9 mouse cellular contexts compared by ENCODE assay signal in the genomic region with DNA sequence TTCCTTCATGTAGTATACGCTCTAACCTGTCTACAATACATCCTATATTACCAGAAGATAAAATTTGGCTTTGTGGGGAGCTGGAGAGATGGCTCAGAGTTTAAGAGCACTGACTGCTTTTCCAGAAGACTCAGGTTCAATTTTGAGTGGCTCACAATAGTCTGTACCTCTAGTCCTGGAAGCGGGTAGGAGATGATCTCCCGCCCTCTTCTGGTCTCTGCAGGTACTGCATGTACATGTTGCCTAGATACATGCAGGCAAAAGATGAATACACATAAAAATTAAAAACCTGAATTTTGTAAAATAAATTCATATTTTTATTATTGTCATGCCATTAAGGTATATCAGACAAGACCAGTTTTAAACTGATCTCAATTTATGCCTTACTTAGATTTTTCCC. TPM values are rescaled to one million over a fixed set of nuclear protein-coding genes. Genes with fewer than 3 reads are reported as not detected.
DNase-seq lines count a peak whose midpoint lies in the region; ATAC-seq and TF ChIP-seq lines count a peak whose summit lies in the region.
"Had no signal": no experiment of that assay in that cellular context is flagged by ENCODE, and none has a peak within 500 bp of the region (broad histone marks: within the 10 kb centered on the region; RNA-seq: fewer than 3 reads in every experiment).

No protein-coding gene starts in this region.

- TF ChIP-seq CTCF in hindbrain, postnatal 0 days (IDR thresholded peaks at IDR 0.05; ENCODE audit: low read depth), result peak; percentile 76

- H3K9me3 ChIP-seq in intestine, embryonic 14.5 days (ENCODE audit: control insufficient read depth, low read length), result no peaks in the 10 kb centered on the region
- no peaks in the 10 kb centered on the region for H3K9me3 ChIP-seq in intestine, embryonic 15.5 days
- H3K9me3 ChIP-seq in hindbrain, postnatal 0 days (ENCODE audit: low read length), result no peaks in the 10 kb centered on the region
- H3K9me3 ChIP-seq: midbrain, embryonic 12.5 days had no signal

- no peak overlapping the region for H3K4me3 ChIP-seq in intestine, embryonic 14.5 days (ENCODE audit: low read depth, low read length)
- H3K4me3 ChIP-seq in intestine, embryonic 15.5 days (replicated peaks), result no peak overlapping the region
- H3K4me3 ChIP-seq in hindbrain, postnatal 0 days (ENCODE audit: low read length), result no peak overlapping the region
- H3K4me3 ChIP-seq: midbrain, embryonic 12.5 days had no signal

- intact Hi-C loops in left cerebral cortex, postnatal 36 days (cut with DNase I), result loop anchor here (5.0 to 10.0 kb wide), 3 partner anchors 132 to 409 kb away; no protein-coding TSS in a partner anchor

- H3K4me1 ChIP-seq in intestine, embryonic 14.5 days (replicated peaks; ENCODE audit: control insufficient read depth, insufficient read depth, low read length), result no peaks in the 10 kb centered on the region
- H3K4me1 ChIP-seq in intestine, embryonic 15.5 days (replicated peaks), result no peaks in the 10 kb centered on the region
- H3K4me1 ChIP-seq in hindbrain, postnatal 0 days (ENCODE audit: insufficient read depth, low read length), result no peaks in the 10 kb centered on the region
- H3K4me1 ChIP-seq: midbrain, embryonic 12.5 days had no signal

- H3K4me2 ChIP-seq in intestine, embryonic 14.5 days (ENCODE audit: low read length), result no peak overlapping the region
- H3K4me2 ChIP-seq in intestine, embryonic 15.5 days (replicated peaks), result no peak overlapping the region
- no peak overlapping the region for H3K4me2 ChIP-seq in hindbrain, postnatal 0 days (ENCODE audit: low read depth, low read length)
- H3K4me2 ChIP-seq: midbrain, embryonic 12.5 days had no signal

- H3K9ac ChIP-seq in intestine, embryonic 14.5 days (ENCODE audit: low read length), result no peak overlapping the region
- no peak overlapping the region for H3K9ac ChIP-seq in intestine, embryonic 15.5 days
- H3K9ac ChIP-seq in hindbrain, postnatal 0 days (replicated peaks; ENCODE audit: low read length), result no peak overlapping the region
- H3K9ac ChIP-seq: midbrain, embryonic 12.5 days had no signal

- 0 out of 2 replicates have a peak, but pooled peaks cover 2% of the 10 kb centered on the region for H3K27me3 ChIP-seq in intestine, embryonic 14.5 days (replicated peaks; ENCODE audit: control insufficient read depth, insufficient read depth, low read length)
- no peaks in the 10 kb centered on the region for H3K27me3 ChIP-seq in intestine, embryonic 15.5 days (replicated peaks)
- H3K27me3 ChIP-seq in hindbrain, postnatal 0 days (ENCODE audit: insufficient read depth, low read length), result no peaks in the 10 kb centered on the region

- peak; percentile 83 for DNase-seq in intestine, embryonic 14.5 days (ENCODE audit: low spot score)
- peak; percentile 56 to 63 for DNase-seq in adrenal gland, adult 18-20 months (ENCODE audit: low spot score in 2 of 2)
- DNase-seq in embryo, embryonic 11 days, result peak; percentile 54
- DNase-seq in hindbrain, postnatal 0 days (ENCODE audit: low spot score), result peak; percentile 73
- peak; percentile 65 to 79 for DNase-seq in left cerebral cortex, postnatal 36 days (ENCODE audit: low spot score in 2 of 2)
- DNase-seq in thymus, postnatal 10 days (ENCODE audit: low spot score in 2 of 2), result peak; percentile 15 to 49

- no peak for ATAC-seq in intestine, embryonic 14.5 days (replicated peaks; ENCODE audit: low FRiP score, low TSS enrichment, low read depth)
- no peak for ATAC-seq in intestine, embryonic 15.5 days
- ATAC-seq in hindbrain, postnatal 0 days, result no peak
- ATAC-seq in neutrophil, adult 5-6 weeks (ENCODE audit: extremely low read depth, insufficient number of reproducible peaks, low FRiP score, poor library complexity, severe bottlenecking), result 0 out of 2 replicates have a peak, but pooled peaks have one; percentile 41

- no peak overlapping the region for H3K27ac ChIP-seq in intestine, embryonic 14.5 days (ENCODE audit: low read depth)
- no peak overlapping the region for H3K27ac ChIP-seq in intestine, embryonic 15.5 days
- no peak overlapping the region for H3K27ac ChIP-seq in hindbrain, postnatal 0 days
- H3K27ac ChIP-seq: midbrain, embryonic 12.5 days had no signal

- WGBS in intestine, embryonic 14.5 days, result 32% methylated on average over 3 of the region's 3 CpGs
- WGBS in intestine, embryonic 15.5 days, result 32% methylated on average over 3 of the region's 3 CpGs
- WGBS in hindbrain, postnatal 0 days, result 34% methylated on average over 3 of the region's 3 CpGs

- no peaks in the 10 kb centered on the region for H3K36me3 ChIP-seq in intestine, embryonic 14.5 days (ENCODE audit: control insufficient read depth, insufficient read depth, low read length)
- no peaks in the 10 kb centered on the region for H3K36me3 ChIP-seq in intestine, embryonic 15.5 days
- no peaks in the 10 kb centered on the region for H3K36me3 ChIP-seq in hindbrain, postnatal 0 days (ENCODE audit: insufficient read depth, low read length)
- H3K36me3 ChIP-seq: midbrain, embryonic 12.5 days had no signal

RNA-seq across cellular contexts. Expression of a gene that starts 28.4 kb away (rescaled TPM):
- polyA plus RNA-seq in intestine, embryonic 14.5 days (2014; fragmentation: Nextera tagmentation; extraction: Ambion mirVana), result 1.6 and 2.3 TPM in 2 replicates
- 8.3 and 8.7 TPM in 2 replicates for polyA plus RNA-seq in intestine, embryonic 15.5 days (2015; fragmentation: Nextera tagmentation; extraction: Ambion mirVana)
- 1 to 10 TPM; 7.2 to 8.3 TPM for total RNA-seq in adrenal gland, adult 18-20 months (2021)
- 14.7 and 17.9 TPM in 2 replicates for total RNA-seq in hindbrain, postnatal 0 days (2014; rRNA removed)
- polyA plus RNA-seq in hindbrain, postnatal 0 days (2015; fragmentation: Nextera tagmentation; extraction: Ambion mirVana), result 13.0 and 14.8 TPM in 2 replicates
- 10 to 100 TPM; 12.7 to 17.8 TPM for total RNA-seq in left cerebral cortex, postnatal 36 days (2021)
- total RNA-seq in neutrophil, adult 5-6 weeks (2017), result 9.5 and 11.7 TPM in 2 replicates

Comparison
In these comparisons a context has a peak if more than half of its experiments do, and no peak if none do; other contexts are left out.
1. DNase-seq: peak in every context shown above with its lines; median percentile 83 in intestine, embryonic 14.5 days; 73 in hindbrain, postnatal 0 days; 72 in left cerebral cortex, postnatal 36 days; 60 in adrenal gland, adult 18-20 months; 54 in embryo, embryonic 11 days; 32 in thymus, postnatal 10 days.